Comparison of ENCODE assay signal across 17 mouse cellular contexts in the genomic region with DNA sequence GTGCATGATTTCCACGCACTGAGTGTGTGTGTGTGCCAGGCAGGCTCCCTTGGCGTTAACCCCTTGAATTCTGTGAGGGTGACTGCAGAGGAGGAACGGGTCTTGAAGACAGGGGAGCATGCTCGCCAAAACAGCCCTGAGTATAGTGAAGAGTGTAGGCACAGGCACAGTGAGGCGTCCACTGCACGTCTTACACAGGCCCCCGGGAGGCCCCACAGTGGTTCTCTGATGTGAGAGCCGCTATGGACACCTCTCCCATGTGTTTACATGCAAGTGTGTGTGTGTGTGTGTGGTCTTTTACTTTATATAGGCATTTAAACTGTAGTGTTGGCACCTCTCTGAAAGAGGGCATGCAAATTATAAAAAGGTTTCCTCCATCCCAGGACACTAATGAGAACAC. TPM values are rescaled to one million over a fixed set of nuclear protein-coding genes. Genes with fewer than 3 reads are reported as not detected.
DNase-seq lines count a peak whose midpoint lies in the region; ATAC-seq lines count a peak whose summit lies in the region.
"Had no signal": no experiment of that assay in that cellular context is flagged by ENCODE, and none has a peak within 500 bp of the region (broad histone marks: within the 10 kb centered on the region; RNA-seq: fewer than 3 reads in every experiment).

No protein-coding gene starts in this region.

- no peaks in the 10 kb centered on the region for H3K27me3 ChIP-seq in forebrain, embryonic 15.5 days
- H3K27me3 ChIP-seq in forebrain, embryonic 11.5 days (ENCODE audit: control insufficient read depth, insufficient read depth, low read length), result no peaks in the 10 kb centered on the region
- no peaks in the 10 kb centered on the region for H3K27me3 ChIP-seq in kidney, embryonic 15.5 days
- no peaks in the 10 kb centered on the region for H3K27me3 ChIP-seq in lung, embryonic 16.5 days (ENCODE audit: control insufficient read depth, insufficient read depth, low read depth, low read length)
- no peaks in the 10 kb centered on the region for H3K27me3 ChIP-seq in neural tube, embryonic 13.5 days
- H3K27me3 ChIP-seq: CH12.LX; embryonic facial prominence, embryonic 12.5 days; heart, embryonic 13.5 days; hindbrain, embryonic 12.5 days; Patski had no signal

- no peaks in the 10 kb centered on the region for H3K9me3 ChIP-seq in forebrain, embryonic 15.5 days
- H3K9me3 ChIP-seq in forebrain, embryonic 11.5 days (ENCODE audit: control insufficient read depth, low read length), result no peaks in the 10 kb centered on the region
- no peaks in the 10 kb centered on the region for H3K9me3 ChIP-seq in kidney, embryonic 15.5 days (replicated peaks)
- no peaks in the 10 kb centered on the region for H3K9me3 ChIP-seq in lung, embryonic 16.5 days (ENCODE audit: control insufficient read depth, low read length)
- H3K9me3 ChIP-seq in neural tube, embryonic 13.5 days, result no peaks in the 10 kb centered on the region
- H3K9me3 ChIP-seq: embryonic facial prominence, embryonic 12.5 days; heart, embryonic 13.5 days; hindbrain, embryonic 12.5 days had no signal

- H3K4me1 ChIP-seq in forebrain, embryonic 15.5 days, result no peaks in the 10 kb centered on the region
- no peaks in the 10 kb centered on the region for H3K4me1 ChIP-seq in forebrain, embryonic 11.5 days (replicated peaks; ENCODE audit: control insufficient read depth, insufficient read depth, low read length)
- H3K4me1 ChIP-seq in kidney, embryonic 15.5 days, result peaks cover 6% of the 10 kb centered on the region; the same call in 1 of the 2 replicates
- no peaks in the 10 kb centered on the region for H3K4me1 ChIP-seq in lung, embryonic 16.5 days (replicated peaks; ENCODE audit: control insufficient read depth, insufficient read depth, low read length)
- 0 out of 2 replicates have a peak, but pooled peaks cover 6% of the 10 kb centered on the region for H3K4me1 ChIP-seq in neural tube, embryonic 13.5 days (replicated peaks)
- H3K4me1 ChIP-seq: embryonic facial prominence, embryonic 12.5 days; heart, embryonic 13.5 days had no signal

- no peak overlapping the region for H3K4me2 ChIP-seq in forebrain, embryonic 15.5 days (replicated peaks)
- H3K4me2 ChIP-seq in forebrain, embryonic 11.5 days (ENCODE audit: low read depth, low read length, severe bottlenecking), result no peak overlapping the region
- H3K4me2 ChIP-seq in kidney, embryonic 15.5 days, result no peak overlapping the region
- H3K4me2 ChIP-seq in lung, embryonic 16.5 days (ENCODE audit: low read depth, low read length), result no peak overlapping the region
- H3K4me2 ChIP-seq in neural tube, embryonic 13.5 days, result no peak overlapping the region
- H3K4me2 ChIP-seq: embryonic facial prominence, embryonic 12.5 days; heart, embryonic 13.5 days; hindbrain, embryonic 12.5 days had no signal

- no peaks in the 10 kb centered on the region for H3K36me3 ChIP-seq in forebrain, embryonic 15.5 days
- no peaks in the 10 kb centered on the region; the same call in 1 of the 2 replicates for H3K36me3 ChIP-seq in forebrain, embryonic 11.5 days (ENCODE audit: control insufficient read depth, insufficient read depth, low read length)
- peaks cover 85% of the 10 kb centered on the region for H3K36me3 ChIP-seq in kidney, embryonic 15.5 days
- peaks cover 30% of the 10 kb centered on the region for H3K36me3 ChIP-seq in lung, embryonic 16.5 days (ENCODE audit: control insufficient read depth, insufficient read depth, low read length)
- H3K36me3 ChIP-seq in neural tube, embryonic 13.5 days, result peaks cover 42% of the 10 kb centered on the region

- H3K27ac ChIP-seq in forebrain, embryonic 15.5 days (replicated peaks), result no peak overlapping the region
- H3K27ac ChIP-seq in forebrain, embryonic 11.5 days (ENCODE audit: low read depth, low read length), result no peak overlapping the region
- no peak overlapping the region for H3K27ac ChIP-seq in kidney, embryonic 15.5 days
- no peak overlapping the region for H3K27ac ChIP-seq in lung, embryonic 16.5 days (ENCODE audit: low read length)
- H3K27ac ChIP-seq in neural tube, embryonic 13.5 days (replicated peaks), result no peak overlapping the region
- H3K27ac ChIP-seq: embryonic facial prominence, embryonic 12.5 days; heart, embryonic 13.5 days; hindbrain, embryonic 12.5 days; hindbrain, postnatal 0 days had no signal

- H3K4me3 ChIP-seq in forebrain, embryonic 15.5 days, result no peak overlapping the region
- H3K4me3 ChIP-seq in forebrain, embryonic 11.5 days (ENCODE audit: low read depth, low read length), result no peak overlapping the region
- no peak overlapping the region for H3K4me3 ChIP-seq in kidney, embryonic 15.5 days (replicated peaks)
- no peak overlapping the region for H3K4me3 ChIP-seq in lung, embryonic 16.5 days (ENCODE audit: low read length)
- no peak overlapping the region for H3K4me3 ChIP-seq in neural tube, embryonic 13.5 days
- H3K4me3 ChIP-seq: embryonic facial prominence, embryonic 12.5 days; heart, embryonic 13.5 days; hindbrain, embryonic 12.5 days had no signal

- WGBS in forebrain, embryonic 15.5 days, result 83% methylated on average over 8 of the region's 8 CpGs
- WGBS in forebrain, embryonic 11.5 days, result 87% methylated on average over 8 of the region's 8 CpGs
- 84% methylated on average over 8 of the region's 8 CpGs for whole genome bisulfite sequencing in kidney, embryonic 15.5 days
- 77% methylated on average over 8 of the region's 8 CpGs for WGBS in lung, embryonic 16.5 days
- WGBS in neural tube, embryonic 13.5 days, result 85% methylated on average over 8 of the region's 8 CpGs

- DNase-seq in forebrain, embryonic 11.5 days (ENCODE audit: low spot score), result no peak
- no peak for DNase-seq in kidney, adult 8-10 months
- no peak for DNase-seq in lung, adult 18-20 months
- no peak for DNase-seq in neural tube, embryonic 10.5 days (ENCODE audit: extremely low spot score, low spot score)

- ATAC-seq in forebrain, embryonic 15.5 days (replicated peaks), result peak; percentile 30; the same call in 1 of the 2 replicates
- no peak for ATAC-seq in forebrain, embryonic 11.5 days (replicated peaks; ENCODE audit: low FRiP score)
- ATAC-seq in kidney, embryonic 15.5 days (replicated peaks; ENCODE audit: low FRiP score), result 0 out of 2 replicates have a peak, but pooled peaks have one; percentile 12
- ATAC-seq in lung, embryonic 16.5 days (ENCODE audit: low read depth), result 0 out of 2 replicates have a peak, but pooled peaks have one; percentile 8
- peak; percentile 69 for ATAC-seq in neural tube, embryonic 13.5 days (ENCODE audit: low read depth)

- no peak overlapping the region for H3K9ac ChIP-seq in forebrain, embryonic 15.5 days (replicated peaks)
- H3K9ac ChIP-seq in forebrain, embryonic 11.5 days (ENCODE audit: low read length), result no peak overlapping the region
- H3K9ac ChIP-seq in kidney, embryonic 15.5 days, result no peak overlapping the region
- no peak overlapping the region for H3K9ac ChIP-seq in lung, embryonic 16.5 days (ENCODE audit: low read length)
- H3K9ac ChIP-seq in neural tube, embryonic 13.5 days, result no peak overlapping the region
- H3K9ac ChIP-seq: embryonic facial prominence, embryonic 12.5 days; heart, embryonic 13.5 days; hindbrain, embryonic 12.5 days had no signal

RNA-seq across cellular contexts. Expression of gene Cldn22, which starts 42.3 kb away (rescaled TPM):
- polyA plus RNA-seq in forebrain, embryonic 15.5 days (2015; fragmentation: Nextera tagmentation; extraction: Ambion mirVana), result not detected in 2 replicates
- not detected in 2 replicates for polyA plus RNA-seq in forebrain, embryonic 11.5 days (2014; fragmentation: Nextera tagmentation; extraction: Ambion mirVana)
- polyA plus RNA-seq in kidney, embryonic 15.5 days (2015; fragmentation: Nextera tagmentation; extraction: Ambion mirVana), result not detected in 2 replicates
- polyA plus RNA-seq in lung, embryonic 16.5 days (2015; fragmentation: Nextera tagmentation; extraction: Ambion mirVana), result not detected in 2 replicates
- not detected in 2 replicates for polyA plus RNA-seq in neural tube, embryonic 13.5 days (2015; fragmentation: Nextera tagmentation; extraction: Ambion mirVana)
- polyA plus RNA-seq: embryonic facial prominence, embryonic 12.5 days; heart, embryonic 13.5 days; heart, postnatal 0 days; hindbrain, embryonic 12.5 days; hindbrain, postnatal 0 days; Patski had no signal

RNA-seq across cellular contexts. Expression of gene Cldn24, which starts 44.6 kb away (rescaled TPM):
- not detected in 2 replicates for polyA plus RNA-seq in forebrain, embryonic 15.5 days (2015; fragmentation: Nextera tagmentation; extraction: Ambion mirVana)
- polyA plus RNA-seq in forebrain, embryonic 11.5 days (2014; fragmentation: Nextera tagmentation; extraction: Ambion mirVana), result not detected in 2 replicates
- polyA plus RNA-seq in kidney, embryonic 15.5 days (2015; fragmentation: Nextera tagmentation; extraction: Ambion mirVana), result not detected in 2 replicates
- polyA plus RNA-seq in lung, embryonic 16.5 days (2015; fragmentation: Nextera tagmentation; extraction: Ambion mirVana), result not detected in 2 replicates
- not detected in 2 replicates for polyA plus RNA-seq in neural tube, embryonic 13.5 days (2015; fragmentation: Nextera tagmentation; extraction: Ambion mirVana)
- polyA plus RNA-seq: activated CD4-positive, CD25-positive, alpha-beta regulatory T cell, adult 4 months; cortical plate, adult 2 months; embryonic facial prominence, embryonic 12.5 days; heart, embryonic 13.5 days; heart, postnatal 0 days; hindbrain, postnatal 0 days had no signal
